Mouse (Mus musculus): ENCODE data around the gene Snrnp35.
"Not testable (repeated sequence)": the region's sequence is repeated elsewhere in the genome, so short reads cannot be mapped to it uniquely, and the experiment has no call there.

Gene Snrnp35

GRCm38 (mm10) chr5:124500037-124500436 is 17.1 kb downstream of the Snrnp35 start:
- DNase-seq (ENCODE audit: low read depth, low spot score): not testable (repeated sequence)

GRCm38 (mm10) chr5:124500573-124500972 is 17.6 kb downstream of the Snrnp35 start:
- no peak for DNase-seq (ENCODE audit: low read depth, low spot score)

- DNase-seq (ENCODE audit: low read depth, low spot score): peak; percentile 64
These were observed 18.6 kb downstream of the Snrnp35 start for GRCm38 (mm10) chr5:124501541-124501940.

GRCm38 (mm10) chr5:124503742-124504141 is 20.8 kb downstream of the Snrnp35 start:
- no peak for DNase-seq (ENCODE audit: low read depth, low spot score)

- no peak for DNase-seq (ENCODE audit: low read depth, low spot score)
These were observed 22.3 kb downstream of the Snrnp35 start for GRCm38 (mm10) chr5:124505235-124505634.

- DNase-seq (ENCODE audit: low read depth, low spot score): peak; percentile 95
These were observed 23.9 kb downstream of the Snrnp35 start for GRCm38 (mm10) chr5:124506731-124507359.

GRCm38 (mm10) chr5:124509200-124509599 is 26.3 kb downstream of the Snrnp35 start:
- no peak for DNase-seq (ENCODE audit: low read depth, low spot score)

GRCm38 (mm10) chr5:124509742-124510237 is 26.9 kb downstream of the Snrnp35 start:
- DNase-seq (ENCODE audit: low read depth, low spot score): peak; percentile 91

GRCm38 (mm10) chr5:124510536-124511050 is 27.7 kb downstream of the Snrnp35 start:
- no peak for DNase-seq (ENCODE audit: low read depth, low spot score)

- DNase-seq (ENCODE audit: low read depth, low spot score): no peak
These were observed 32.9 kb downstream of the Snrnp35 start for GRCm38 (mm10) chr5:124515789-124516188.

GRCm38 (mm10) chr5:124518648-124519047 is 35.7 kb downstream of the Snrnp35 start:
- DNase-seq (ENCODE audit: low read depth, low spot score): no peak

- DNase-seq (ENCODE audit: low read depth, low spot score): no peak
These were observed 38.7 kb downstream of the Snrnp35 start for GRCm38 (mm10) chr5:124521588-124521987.

- DNase-seq (ENCODE audit: low read depth, low spot score): no peak
These were observed 40.1 kb downstream of the Snrnp35 start for GRCm38 (mm10) chr5:124523032-124523431.

- no peak for DNase-seq (ENCODE audit: low read depth, low spot score)
These were observed 42.0 kb downstream of the Snrnp35 start for GRCm38 (mm10) chr5:124524943-124525342.

GRCm38 (mm10) chr5:124528351-124528750 is 45.4 kb downstream of the Snrnp35 start:
- DNase-seq (ENCODE audit: low read depth, low spot score): no peak

GRCm38 (mm10) chr5:124528791-124529190 is 45.9 kb downstream of the Snrnp35 start:
- DNase-seq (ENCODE audit: low read depth, low spot score): peak; percentile 88

GRCm38 (mm10) chr5:124529191-124529651 is 46.3 kb downstream of the Snrnp35 start:
- peak; percentile 64 for DNase-seq (ENCODE audit: low read depth, low spot score)

- DNase-seq (ENCODE audit: low read depth, low spot score): no peak
These were observed 46.8 kb downstream of the Snrnp35 start for GRCm38 (mm10) chr5:124529697-124530096.

GRCm38 (mm10) chr5:124530655-124531582 is 48.0 kb downstream of the Snrnp35 start, which contains the start of gene Rilpl1:
Rilpl1 (minus strand) TSS chr5:124531391.
- peak; percentile 75 for DNase-seq (ENCODE audit: low read depth, low spot score)

- no peak for DNase-seq (ENCODE audit: low read depth, low spot score)
These were observed 48.6 kb downstream of the Snrnp35 start for GRCm38 (mm10) chr5:124531583-124531930.

GRCm38 (mm10) chr5:124532451-124532850 is 49.5 kb downstream of the Snrnp35 start:
- DNase-seq (ENCODE audit: low read depth, low spot score): no peak

- no peak for DNase-seq (ENCODE audit: low read depth, low spot score)
These were observed 52.1 kb downstream of the Snrnp35 start for GRCm38 (mm10) chr5:124535016-124535415.

All from skeletal muscle tissue, adult 2 months (tissue).